Mouse (Mus musculus): Measurements from ENCODE around the gene Dph3.

DNA sequence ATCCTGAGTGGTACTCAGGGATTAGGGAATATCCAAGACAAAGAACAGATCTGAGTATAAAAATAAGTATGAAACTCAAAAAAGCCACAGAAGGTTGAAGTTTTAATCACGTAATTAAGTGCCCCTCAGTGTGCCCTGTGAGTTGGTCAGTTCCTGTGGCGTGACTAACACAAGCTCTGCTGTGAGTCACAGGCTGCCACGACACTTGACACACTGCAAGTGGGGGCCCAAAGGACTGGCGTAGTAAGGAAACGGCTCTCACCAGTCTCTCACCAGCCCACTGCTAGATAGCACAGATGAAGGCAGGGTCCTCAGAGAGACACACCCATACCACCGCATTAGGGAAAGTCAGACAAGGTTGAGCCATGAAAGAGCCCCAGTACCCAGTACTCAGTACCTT is 35.4 kb downstream of the Dph3 start:
- TF ChIP-seq POLR2A (IDR thresholded peaks at IDR 0.05; ENCODE audit: insufficient read depth, low read depth, low read length) (no peak), CTCF (IDR thresholded peaks at IDR 0.05; ENCODE audit: insufficient read depth, low read depth, low read length) (no peak)
